Mouse (Mus musculus) bone marrow macrophage, adult 2 months (primary cell): ENCODE measurements around the gene Plrg1.

Source experiments
- CTCF ChIP-seq: IDR thresholded peaks from 2 replicates; pipeline ENCODE4 v1.5.1; 2012; ENCODE audit warnings: low read depth, mild to moderate bottlenecking, low read length, moderate library complexity
- POLR2A ChIP-seq: IDR thresholded peaks from 2 replicates; pipeline ENCODE4 v1.6.1; 2012; ENCODE audit warnings: mild to moderate bottlenecking, low read depth, low read length, borderline replicate concordance

GRCm38 (mm10) chr3:83042451-83042850 is 12.9 kb upstream of the Plrg1 start:
- no peak for TF ChIP-seq POLR2A
- TF ChIP-seq CTCF = no peak
